Mouse (Mus musculus): ENCODE results near the gene Sap30l. TPM values are rescaled to one million over a fixed set of nuclear protein-coding genes. Genes with fewer than 3 reads are reported as not detected.

Gene Sap30l
- polyA plus RNA-seq, 1 experiment, result 16.5 TPM

DNA sequence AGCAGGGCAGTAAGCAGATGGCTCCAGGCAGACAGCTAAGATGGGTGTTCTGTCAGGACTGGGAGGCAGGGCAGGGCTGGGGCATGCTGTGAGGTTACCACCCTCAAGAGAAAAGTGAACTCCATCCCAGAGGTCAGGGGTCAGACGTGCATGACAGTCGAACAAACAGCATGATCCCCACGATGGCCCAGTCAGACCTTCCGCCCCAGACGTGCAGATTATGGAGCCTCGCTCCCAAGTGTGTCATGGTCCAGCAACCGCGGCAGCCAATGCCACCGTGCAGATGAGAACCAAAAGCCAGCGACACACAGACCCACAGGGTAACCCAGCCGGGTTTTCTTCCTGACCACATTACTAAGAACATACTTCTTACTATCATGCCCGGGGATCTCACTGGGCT, 34.8 kb upstream of the Sap30l start:
- no peak for DNase-seq (ENCODE audit: low read depth in 1 of 2, low spot score in 2 of 2)
- H3K27me3 ChIP-seq (ENCODE audit: control insufficient read depth, insufficient read depth, low read length), result no peaks in the 10 kb centered on the region
- H3K4me3 ChIP-seq (ENCODE audit: extremely low read depth, insufficient read depth, insufficient read length), result no peak overlapping the region
- H3K27ac ChIP-seq (ENCODE audit: insufficient read depth, low read length), result no peak overlapping the region
- H3K36me3 ChIP-seq (ENCODE audit: control insufficient read depth, insufficient read depth, low read length), result peaks cover 25% of the 10 kb centered on the region
- no peaks in the 10 kb centered on the region for H3K4me1 ChIP-seq (ENCODE audit: control insufficient read depth, insufficient read depth, insufficient read length)
- no peak for TF ChIP-seq POLR2A (IDR thresholded peaks at IDR 0.05; ENCODE audit: low read depth, low read length)
- TF ChIP-seq CTCF (IDR thresholded peaks at IDR 0.05; ENCODE audit: extremely low read depth, insufficient read depth, insufficient read length, insufficient replicate concordance), result no peak
- 90% methylated on average over 12 of the region's 12 CpGs for WGBS

DNA sequence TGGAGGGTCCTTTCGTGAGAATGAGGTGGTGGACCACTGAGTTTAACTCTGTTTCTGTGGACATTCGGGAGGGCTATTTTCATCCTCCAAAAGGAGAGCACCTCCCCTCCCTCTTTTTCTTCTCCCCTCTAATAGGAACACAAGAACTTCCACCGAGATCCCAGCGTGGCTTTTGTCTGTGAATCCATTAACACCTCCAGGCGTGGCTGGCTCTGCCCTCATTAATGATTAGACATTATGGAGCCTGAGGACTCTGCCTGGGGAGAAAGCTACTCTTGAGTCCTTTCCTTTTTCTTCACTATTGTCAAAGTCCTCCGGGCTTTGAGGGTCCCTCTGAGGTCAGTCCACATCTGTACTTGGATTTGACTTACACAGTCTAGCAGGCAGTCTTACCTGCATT, 34.3 kb upstream of the Sap30l start:
- 91% methylated on average over 6 of the region's 6 CpGs for WGBS
- Histone ChIP-seq H3K4me1 (ENCODE audit: control insufficient read depth, insufficient read depth, insufficient read length) (no peaks in the 10 kb centered on the region), H3K27me3 (ENCODE audit: control insufficient read depth, insufficient read depth, low read length) (no peaks in the 10 kb centered on the region), H3K27ac (ENCODE audit: insufficient read depth, low read length) (no peak overlapping the region), H3K36me3 (ENCODE audit: control insufficient read depth, insufficient read depth, low read length) (peaks cover 29% of the 10 kb centered on the region), H3K4me3 (ENCODE audit: extremely low read depth, insufficient read depth, insufficient read length) (no peak overlapping the region)
- no peak for DNase-seq (ENCODE audit: low read depth in 1 of 2, low spot score in 2 of 2)
- no peak for TF ChIP-seq CTCF (IDR thresholded peaks at IDR 0.05; ENCODE audit: extremely low read depth, insufficient read depth, insufficient read length, insufficient replicate concordance)
- TF ChIP-seq POLR2A (IDR thresholded peaks at IDR 0.05; ENCODE audit: low read depth, low read length), result no peak

DNA sequence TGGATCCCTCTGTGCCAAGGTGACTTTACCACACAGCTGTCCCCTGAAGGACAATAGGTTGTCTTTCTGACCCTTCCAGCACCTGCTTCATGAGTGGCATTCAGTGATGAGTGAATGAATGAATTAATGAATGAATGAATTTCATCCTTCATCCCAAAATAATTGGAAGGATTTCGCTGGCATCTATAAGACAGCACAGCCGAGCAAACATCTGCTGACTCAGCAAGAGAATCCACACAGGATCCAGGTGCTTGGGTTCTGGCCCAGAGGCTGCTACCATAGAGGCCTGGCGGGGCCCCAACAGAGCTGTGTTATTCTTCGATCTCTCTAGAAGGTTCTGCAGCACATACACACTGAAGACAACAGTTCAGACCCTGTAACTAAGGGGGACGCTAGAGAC, 30.7 kb upstream of the Sap30l start:
- peaks cover 29% of the 10 kb centered on the region for H3K36me3 ChIP-seq (ENCODE audit: control insufficient read depth, insufficient read depth, low read length)
- H3K4me3 ChIP-seq (ENCODE audit: extremely low read depth, insufficient read depth, insufficient read length), result no peak overlapping the region
- no peak for DNase-seq (ENCODE audit: low read depth in 1 of 2, low spot score in 2 of 2)
- WGBS, result 92% methylated on average over 5 of the region's 5 CpGs
- TF ChIP-seq POLR2A (IDR thresholded peaks at IDR 0.05; ENCODE audit: low read depth, low read length) (no peak), CTCF (IDR thresholded peaks at IDR 0.05; ENCODE audit: extremely low read depth, insufficient read depth, insufficient read length, insufficient replicate concordance) (no peak)
- H3K27me3 ChIP-seq (ENCODE audit: control insufficient read depth, insufficient read depth, low read length), result no peaks in the 10 kb centered on the region
- no peak overlapping the region for H3K27ac ChIP-seq (ENCODE audit: insufficient read depth, low read length)
- no peaks in the 10 kb centered on the region for H3K4me1 ChIP-seq (ENCODE audit: control insufficient read depth, insufficient read depth, insufficient read length)

DNA sequence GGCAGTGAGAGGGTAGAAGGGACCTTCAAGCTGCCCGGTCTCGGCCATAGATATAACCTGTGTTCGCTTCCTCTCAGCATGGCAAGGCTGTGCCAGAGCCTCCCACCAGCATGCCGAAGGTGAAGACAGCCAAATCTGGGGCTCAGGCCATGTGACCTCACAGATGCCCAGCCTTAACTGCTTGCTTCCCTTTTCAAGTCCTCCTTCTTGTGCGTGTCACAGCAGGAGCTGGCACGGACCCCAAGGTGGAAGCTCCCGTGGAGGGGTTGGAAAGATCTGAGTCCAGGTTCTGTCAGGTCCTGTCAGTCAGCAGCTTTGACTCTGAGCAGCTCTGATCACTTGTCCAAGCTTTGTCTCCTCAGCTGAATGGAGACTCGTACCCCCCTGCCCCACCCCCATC, 29.8 kb upstream of the Sap30l start:
- no peaks in the 10 kb centered on the region for H3K4me1 ChIP-seq (ENCODE audit: control insufficient read depth, insufficient read depth, insufficient read length)
- TF ChIP-seq CTCF (IDR thresholded peaks at IDR 0.05; ENCODE audit: extremely low read depth, insufficient read depth, insufficient read length, insufficient replicate concordance), result no peak
- TF ChIP-seq POLR2A (IDR thresholded peaks at IDR 0.05; ENCODE audit: low read depth, low read length), result no peak
- H3K4me3 ChIP-seq (ENCODE audit: extremely low read depth, insufficient read depth, insufficient read length), result no peak overlapping the region
- no peak for DNase-seq (ENCODE audit: low read depth in 1 of 2, low spot score in 2 of 2)
- H3K36me3 ChIP-seq (ENCODE audit: control insufficient read depth, insufficient read depth, low read length), result peaks cover 29% of the 10 kb centered on the region
- H3K27ac ChIP-seq (ENCODE audit: insufficient read depth, low read length), result no peak overlapping the region
- 94% methylated on average over 8 of the region's 8 CpGs for WGBS
- no peaks in the 10 kb centered on the region for H3K27me3 ChIP-seq (ENCODE audit: control insufficient read depth, insufficient read depth, low read length)

DNA sequence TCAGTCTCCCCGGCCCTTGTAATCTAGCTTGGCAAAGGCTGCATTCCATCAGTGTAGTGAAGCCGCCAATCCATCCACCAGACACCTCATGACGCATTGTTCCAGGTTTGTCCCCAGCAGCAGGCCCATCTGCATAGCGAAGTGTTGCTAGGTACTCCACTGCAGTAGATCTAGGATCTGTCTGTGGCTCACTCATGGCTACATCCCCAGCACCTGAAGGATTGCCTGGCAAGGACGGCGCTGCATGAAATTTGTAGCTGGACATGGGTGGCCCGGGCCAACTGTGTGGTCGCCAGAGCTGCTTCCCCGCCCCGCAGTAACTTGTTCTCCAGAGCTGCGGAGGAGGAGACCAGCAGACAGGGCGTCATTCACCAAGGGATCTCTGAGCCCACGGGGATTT, 28.0 kb upstream of the Sap30l start:
- no peak overlapping the region for H3K4me3 ChIP-seq (ENCODE audit: extremely low read depth, insufficient read depth, insufficient read length)
- DNase-seq (ENCODE audit: low read depth in 1 of 2, low spot score in 2 of 2), result no peak
- WGBS, result 93% methylated on average over 13 of the region's 13 CpGs
- H3K4me1 ChIP-seq (ENCODE audit: control insufficient read depth, insufficient read depth, insufficient read length), result no peaks in the 10 kb centered on the region
- H3K27ac ChIP-seq (ENCODE audit: insufficient read depth, low read length), result no peak overlapping the region
- no peaks in the 10 kb centered on the region for H3K27me3 ChIP-seq (ENCODE audit: control insufficient read depth, insufficient read depth, low read length)
- H3K36me3 ChIP-seq (ENCODE audit: control insufficient read depth, insufficient read depth, low read length), result peaks cover 29% of the 10 kb centered on the region
- TF ChIP-seq POLR2A (IDR thresholded peaks at IDR 0.05; ENCODE audit: low read depth, low read length), result no peak
- TF ChIP-seq CTCF (IDR thresholded peaks at IDR 0.05; ENCODE audit: extremely low read depth, insufficient read depth, insufficient read length, insufficient replicate concordance), result no peak

DNA sequence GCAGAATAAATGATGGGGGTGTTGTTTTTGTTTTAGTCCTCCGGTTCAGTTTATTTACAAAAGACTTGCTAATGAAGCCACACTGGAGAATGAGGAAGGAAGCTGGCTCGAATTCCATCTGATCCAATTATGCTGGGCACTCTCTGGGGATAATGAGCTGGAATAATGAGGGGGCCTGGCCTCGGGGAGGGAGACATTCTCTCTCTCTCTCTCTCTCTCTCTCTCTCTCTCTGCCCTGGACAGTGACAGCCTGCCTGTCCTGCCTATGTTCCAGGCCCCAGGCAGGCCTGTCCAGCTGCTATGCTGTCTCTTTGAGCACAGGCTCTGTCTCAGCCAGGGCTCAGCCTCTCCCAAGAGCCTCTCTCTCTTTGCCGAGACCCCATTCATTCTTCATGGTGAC, 27.5 kb upstream of the Sap30l start:
- TF ChIP-seq POLR2A (IDR thresholded peaks at IDR 0.05; ENCODE audit: low read depth, low read length) (no peak), CTCF (IDR thresholded peaks at IDR 0.05; ENCODE audit: extremely low read depth, insufficient read depth, insufficient read length, insufficient replicate concordance) (no peak)
- no peak overlapping the region for H3K27ac ChIP-seq (ENCODE audit: insufficient read depth, low read length)
- no peaks in the 10 kb centered on the region for H3K4me1 ChIP-seq (ENCODE audit: control insufficient read depth, insufficient read depth, insufficient read length)
- DNase-seq (ENCODE audit: low read depth in 1 of 2, low spot score in 2 of 2), result no peak
- H3K4me3 ChIP-seq (ENCODE audit: extremely low read depth, insufficient read depth, insufficient read length), result no peak overlapping the region
- H3K27me3 ChIP-seq (ENCODE audit: control insufficient read depth, insufficient read depth, low read length), result no peaks in the 10 kb centered on the region
- WGBS, result 76% methylated on average over 4 of the region's 4 CpGs
- H3K36me3 ChIP-seq (ENCODE audit: control insufficient read depth, insufficient read depth, low read length), result peaks cover 26% of the 10 kb centered on the region

DNA sequence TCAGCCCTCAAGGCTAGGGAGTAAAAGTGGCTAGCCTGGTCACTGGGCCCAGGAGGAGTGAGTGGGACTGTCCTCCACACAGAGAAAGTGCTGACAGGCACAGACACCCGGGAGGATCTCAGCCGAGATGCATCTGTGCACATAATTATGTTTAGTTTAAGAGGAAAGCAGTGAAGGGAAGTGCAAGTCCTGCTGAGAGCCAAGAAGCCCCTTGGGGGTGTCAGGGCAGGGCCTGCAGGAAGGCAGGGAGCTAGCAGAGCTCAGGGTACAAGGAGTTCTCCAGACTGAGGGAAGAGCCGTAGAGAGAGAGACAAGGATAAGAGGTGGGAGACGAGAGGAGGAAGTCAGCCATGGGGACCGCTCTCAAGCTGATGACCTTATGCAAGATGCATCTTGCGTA, 25.6 kb upstream of the Sap30l start:
- DNase-seq (ENCODE audit: low read depth in 1 of 2, low spot score in 2 of 2), result no peak
- WGBS, result 80% methylated on average over 6 of the region's 6 CpGs

More for the DNA sequence above, 25.6 kb upstream of the Sap30l start:
- TF ChIP-seq CTCF (IDR thresholded peaks at IDR 0.05; ENCODE audit: extremely low read depth, insufficient read depth, insufficient read length, insufficient replicate concordance) (no peak), POLR2A (IDR thresholded peaks at IDR 0.05; ENCODE audit: low read depth, low read length) (no peak)
- peaks cover 18% of the 10 kb centered on the region for H3K36me3 ChIP-seq (ENCODE audit: control insufficient read depth, insufficient read depth, low read length)
- H3K27ac ChIP-seq (ENCODE audit: insufficient read depth, low read length), result no peak overlapping the region
- H3K4me3 ChIP-seq (ENCODE audit: extremely low read depth, insufficient read depth, insufficient read length), result no peak overlapping the region
- no peaks in the 10 kb centered on the region for H3K4me1 ChIP-seq (ENCODE audit: control insufficient read depth, insufficient read depth, insufficient read length)
- H3K27me3 ChIP-seq (ENCODE audit: control insufficient read depth, insufficient read depth, low read length), result no peaks in the 10 kb centered on the region
